Mouse (Mus musculus) B cell, adult 62 days (primary cell): ENCODE data around the gene Btbd35f30. TPM values are rescaled to one million over a fixed set of nuclear protein-coding genes. Genes with fewer than 3 reads are reported as not detected.

ENCODE experiments used
- total RNA-seq: library from RNA; stranded (reverse); gene quantifications from 4 replicates; pipeline ENCODE4 v1.2.4, GENCODE M21; 2023

Btbd35f30 gene
- not detected in 4 replicates for total RNA-seq

DNA sequence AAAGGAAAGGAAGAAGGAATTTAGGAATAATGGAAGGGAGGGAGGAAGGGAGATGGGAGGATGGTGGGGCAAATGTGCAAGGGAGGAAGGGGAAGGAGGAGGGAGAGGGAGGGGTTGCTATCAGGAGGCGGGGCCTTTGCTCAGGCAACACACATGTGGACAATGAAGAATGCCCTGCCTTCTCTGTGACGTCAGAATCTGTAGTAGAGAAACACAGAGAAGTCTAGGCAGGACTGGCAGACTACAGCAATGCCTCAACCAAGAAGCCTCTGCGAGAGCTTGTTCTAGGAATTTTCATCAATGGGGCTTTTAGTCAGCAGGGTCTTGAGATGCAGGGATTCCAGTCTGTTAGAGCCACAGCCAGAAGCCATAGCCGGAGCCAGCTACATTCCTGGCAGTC is at the start of gene Btbd35f30:
Btbd35f30 (plus strand) TSS at position 301 of the 400 bp plus-strand sequence.

DNA sequence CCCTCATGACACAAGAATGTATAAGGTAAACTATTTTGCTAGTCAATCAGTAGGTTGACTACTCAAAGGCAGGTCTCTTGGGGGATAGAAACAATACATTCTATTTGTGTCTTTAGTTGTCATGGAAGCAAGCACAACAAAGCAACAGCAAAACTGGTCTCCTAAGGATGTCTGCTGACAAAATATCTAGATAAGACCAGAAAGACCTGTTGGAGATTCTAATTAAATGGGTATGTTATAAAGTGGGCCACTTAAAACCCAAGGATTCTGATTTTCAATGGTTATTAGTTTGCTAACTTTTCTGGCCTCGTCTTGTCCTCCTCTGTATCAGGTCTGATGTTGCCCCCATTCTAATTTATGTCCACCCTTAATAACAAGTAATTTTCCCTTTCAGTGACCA is 47.0 kb downstream of the Btbd35f30 start, which contains the start of gene Gm21789:
Gm21789 (plus strand) TSS at position 301 of the 400 bp plus-strand sequence.

Other genes with a start within 250 kb of the Btbd35f30 start
- gene Gm5926, start 243.9 kb upstream of the Btbd35f30 start, total RNA-seq: not detected in 4 replicates
- not detected in 4 replicates for gene Btbd35f21, start 168.5 kb upstream of the Btbd35f30 start, total RNA-seq
- gene Gm21789, start 47.1 kb downstream of the Btbd35f30 start, total RNA-seq: not detected in 4 replicates
- gene Btbd35f5, start 79.3 kb downstream of the Btbd35f30 start, total RNA-seq: not detected in 4 replicates